Mouse (Mus musculus): ENCODE results near the gene Nfic. TPM values are rescaled to one million over a fixed set of nuclear protein-coding genes. Genes with fewer than 3 reads are reported as not detected.

The Nfic gene
- total RNA-seq, 1 experiment from 2014 or later = 4.1 TPM

GRCm38 (mm10) chr10:81488081-81488480 lies 32.6 kb upstream of the Nfic start:
- no peak for ATAC-seq (replicated peaks; ENCODE audit: insufficient number of reproducible peaks, low FRiP score, low TSS enrichment, poor library complexity, severe bottlenecking)

GRCm38 (mm10) chr10:81486496-81486895 lies 31.1 kb upstream of the Nfic start:
- ATAC-seq (replicated peaks; ENCODE audit: insufficient number of reproducible peaks, low FRiP score, low TSS enrichment, poor library complexity, severe bottlenecking) = no peak

- ATAC-seq (replicated peaks; ENCODE audit: insufficient number of reproducible peaks, low FRiP score, low TSS enrichment, poor library complexity, severe bottlenecking) = no peak
Measured at GRCm38 (mm10) chr10:81485479-81486018, 30.1 kb upstream of the Nfic start.

- ATAC-seq (replicated peaks; ENCODE audit: insufficient number of reproducible peaks, low FRiP score, low TSS enrichment, poor library complexity, severe bottlenecking) = no peak
Measured at GRCm38 (mm10) chr10:81485060-81485449, 29.6 kb upstream of the Nfic start.

GRCm38 (mm10) chr10:81484441-81485059 lies 29.1 kb upstream of the Nfic start:
- ATAC-seq (replicated peaks; ENCODE audit: insufficient number of reproducible peaks, low FRiP score, low TSS enrichment, poor library complexity, severe bottlenecking) = no peak

GRCm38 (mm10) chr10:81483983-81484382 lies 28.5 kb upstream of the Nfic start:
- peak; percentile 40; the same call in 1 of the 2 replicates for ATAC-seq (replicated peaks; ENCODE audit: insufficient number of reproducible peaks, low FRiP score, low TSS enrichment, poor library complexity, severe bottlenecking)

- no peak for ATAC-seq (replicated peaks; ENCODE audit: insufficient number of reproducible peaks, low FRiP score, low TSS enrichment, poor library complexity, severe bottlenecking)
Measured at GRCm38 (mm10) chr10:81482533-81482889, 27.1 kb upstream of the Nfic start, which contains the start of gene Celf5. Gene Celf5 (minus strand): TSS chr10:81482709.

GRCm38 (mm10) chr10:81481605-81482532 lies 26.4 kb upstream of the Nfic start:
- no peak for ATAC-seq (replicated peaks; ENCODE audit: insufficient number of reproducible peaks, low FRiP score, low TSS enrichment, poor library complexity, severe bottlenecking)

- no peak for ATAC-seq (replicated peaks; ENCODE audit: insufficient number of reproducible peaks, low FRiP score, low TSS enrichment, poor library complexity, severe bottlenecking)
Measured at GRCm38 (mm10) chr10:81474461-81474860, 19.0 kb upstream of the Nfic start.

- ATAC-seq (replicated peaks; ENCODE audit: insufficient number of reproducible peaks, low FRiP score, low TSS enrichment, poor library complexity, severe bottlenecking) = no peak
Measured at GRCm38 (mm10) chr10:81473003-81473451, 17.6 kb upstream of the Nfic start.

- no peak for ATAC-seq (replicated peaks; ENCODE audit: insufficient number of reproducible peaks, low FRiP score, low TSS enrichment, poor library complexity, severe bottlenecking)
Measured at GRCm38 (mm10) chr10:81472403-81473002, 17.1 kb upstream of the Nfic start.

GRCm38 (mm10) chr10:81470454-81470853 lies 15.0 kb upstream of the Nfic start:
- no peak for ATAC-seq (replicated peaks; ENCODE audit: insufficient number of reproducible peaks, low FRiP score, low TSS enrichment, poor library complexity, severe bottlenecking)

- no peak for ATAC-seq (replicated peaks; ENCODE audit: insufficient number of reproducible peaks, low FRiP score, low TSS enrichment, poor library complexity, severe bottlenecking)
Measured at GRCm38 (mm10) chr10:81469253-81469652, 13.8 kb upstream of the Nfic start.

- no peak for ATAC-seq (replicated peaks; ENCODE audit: insufficient number of reproducible peaks, low FRiP score, low TSS enrichment, poor library complexity, severe bottlenecking)
Measured at GRCm38 (mm10) chr10:81467670-81468235, 12.3 kb upstream of the Nfic start.

- ATAC-seq (replicated peaks; ENCODE audit: insufficient number of reproducible peaks, low FRiP score, low TSS enrichment, poor library complexity, severe bottlenecking) = no peak
Measured at GRCm38 (mm10) chr10:81466881-81467280, 11.4 kb upstream of the Nfic start.

GRCm38 (mm10) chr10:81466066-81466465 lies 10.6 kb upstream of the Nfic start:
- ATAC-seq (replicated peaks; ENCODE audit: insufficient number of reproducible peaks, low FRiP score, low TSS enrichment, poor library complexity, severe bottlenecking) = no peak

GRCm38 (mm10) chr10:81465265-81465645 lies 9.8 kb upstream of the Nfic start:
- no peak for ATAC-seq (replicated peaks; ENCODE audit: insufficient number of reproducible peaks, low FRiP score, low TSS enrichment, poor library complexity, severe bottlenecking)

- peak; percentile 9; the same call in 1 of the 2 replicates for ATAC-seq (replicated peaks; ENCODE audit: insufficient number of reproducible peaks, low FRiP score, low TSS enrichment, poor library complexity, severe bottlenecking)
Measured at GRCm38 (mm10) chr10:81464405-81465264, 9.2 kb upstream of the Nfic start.

All from monocyte, adult 5-6 weeks (primary cell).